Comparison of ENCODE assay signal across 26 mouse cellular contexts in genomic region chr2:117618063-117618462, GRCm38 (mm10).
"Had no signal": no experiment of that assay in that cellular context is flagged by ENCODE, and none has a peak within 500 bp of the region (broad histone marks: within the 10 kb centered on the region; RNA-seq: fewer than 3 reads in every experiment).

No protein-coding gene starts in this region.

- H3K36me3 ChIP-seq: heart, embryonic 10.5 days; heart, embryonic 12.5 days; hindbrain, embryonic 10.5 days; hindbrain, embryonic 12.5 days; kidney, embryonic 15.5 days; limb, embryonic 13.5 days; limb, embryonic 15.5 days; liver, embryonic 12.5 days had no signal

- DNase-seq: gastrocnemius, postnatal 14 days; gastrocnemius, postnatal 36 days; heart, adult 18-20 months; heart, postnatal 10 days; heart, postnatal 4 days; kidney, adult 11 months; kidney, adult 2 months; kidney, adult 9 months; kidney, postnatal 14 days; kidney, postnatal 36 days; layer of hippocampus, adult 9-11 months; layer of hippocampus, postnatal 36 days; left cerebral cortex, postnatal 4 days had no signal

- H3K4me1 ChIP-seq: limb, embryonic 15.5 days; liver, embryonic 12.5 days had no signal

- H3K9ac ChIP-seq: heart, embryonic 12.5 days; hindbrain, embryonic 12.5 days; hindbrain, embryonic 14.5 days; kidney, embryonic 15.5 days; limb, embryonic 13.5 days; limb, embryonic 15.5 days; liver, embryonic 12.5 days; liver, embryonic 14.5 days had no signal

- H3K4me2 ChIP-seq: heart, embryonic 12.5 days; hindbrain, embryonic 12.5 days; hindbrain, embryonic 14.5 days; kidney, embryonic 15.5 days; limb, embryonic 13.5 days; limb, embryonic 15.5 days; liver, embryonic 12.5 days had no signal

- ATAC-seq: hindbrain, postnatal 0 days; intestine, embryonic 16.5 days; liver, embryonic 12.5 days had no signal

- H3K4me3 ChIP-seq: heart, embryonic 10.5 days; heart, embryonic 12.5 days; hindbrain, embryonic 10.5 days; hindbrain, embryonic 12.5 days; kidney, embryonic 15.5 days; limb, embryonic 13.5 days; limb, embryonic 15.5 days; liver, embryonic 12.5 days had no signal

- H3K27me3 ChIP-seq: heart, embryonic 12.5 days; hindbrain, embryonic 12.5 days; kidney, embryonic 15.5 days; limb, embryonic 13.5 days; limb, embryonic 15.5 days; liver, embryonic 12.5 days had no signal

- H3K27ac ChIP-seq: heart, embryonic 10.5 days; hindbrain, embryonic 10.5 days; hindbrain, embryonic 12.5 days; hindbrain, embryonic 14.5 days; hindbrain, postnatal 0 days; kidney, embryonic 15.5 days; kidney, postnatal 0 days; limb, embryonic 13.5 days; limb, embryonic 15.5 days; liver, embryonic 12.5 days; liver, embryonic 14.5 days had no signal

- H3K9me3 ChIP-seq: heart, embryonic 10.5 days; heart, embryonic 12.5 days; hindbrain, embryonic 10.5 days; hindbrain, embryonic 12.5 days; kidney, embryonic 15.5 days; limb, embryonic 13.5 days; limb, embryonic 15.5 days; liver, embryonic 12.5 days had no signal
